Mouse (Mus musculus): Measurements from ENCODE around the gene Cct3.

- TF ChIP-seq CTCF (conservative IDR thresholded peaks at IDR 0.05; ENCODE audit: insufficient read depth, insufficient read length, low read depth, low read length) = no peak
- TF ChIP-seq POLR2A (IDR thresholded peaks at IDR 0.05; ENCODE audit: low read depth, low read length) = no peak
Measured at GRCm38 (mm10) chr3:88335436-88336053, 38.6 kb downstream of the Cct3 start.

Measured in kidney, adult 2 months (tissue).